Mouse (Mus musculus): Measurements from ENCODE around the gene Zdhhc19.

- TF ChIP-seq CTCF (IDR thresholded peaks at IDR 0.05; ENCODE audit: low read depth, low read length) (no peak), POLR2A (IDR thresholded peaks at IDR 0.05; ENCODE audit: extremely low read depth, insufficient read depth, low read length) (no peak)
Measured at GRCm38 (mm10) chr16:32595142-32595855, 99.2 kb downstream of the Zdhhc19 start.

All from liver, adult 2 months (tissue).